In genomic region chr13:63792234-63792831, GRCm38 (mm10) we compare ENCODE assay signal across 23 mouse cellular contexts.
"Had no signal": no experiment of that assay in that cellular context is flagged by ENCODE, and none has a peak within 500 bp of the region (broad histone marks: within the 10 kb centered on the region; RNA-seq: fewer than 3 reads in every experiment).

No protein-coding gene starts in this region.

- H3K4me3 ChIP-seq: left cerebral cortex, adult 2 months; limb, embryonic 12.5 days; limb, embryonic 15.5 days; lung, embryonic 15.5 days; megakaryocyte, embryonic 14.5 days; midbrain, embryonic 10.5 days; neural tube, embryonic 12.5 days; neural tube, embryonic 15.5 days; stomach, embryonic 15.5 days had no signal

- H3K9me3 ChIP-seq: limb, embryonic 12.5 days; limb, embryonic 15.5 days; lung, embryonic 15.5 days; megakaryocyte, embryonic 14.5 days; midbrain, embryonic 10.5 days; neural tube, embryonic 12.5 days; neural tube, embryonic 15.5 days; stomach, embryonic 15.5 days had no signal

- H3K4me2 ChIP-seq: limb, embryonic 12.5 days; limb, embryonic 15.5 days; liver, embryonic 11.5 days; lung, embryonic 15.5 days; neural tube, embryonic 12.5 days; neural tube, embryonic 15.5 days; stomach, embryonic 15.5 days had no signal

- H3K4me1 ChIP-seq: limb, embryonic 12.5 days; lung, embryonic 15.5 days; megakaryocyte, embryonic 14.5 days; midbrain, embryonic 10.5 days; neural tube, embryonic 12.5 days; neural tube, embryonic 15.5 days; stomach, embryonic 15.5 days had no signal

- H3K27me3 ChIP-seq: limb, embryonic 12.5 days; limb, embryonic 15.5 days; lung, embryonic 15.5 days; neural tube, embryonic 12.5 days; neural tube, embryonic 15.5 days; stomach, embryonic 15.5 days had no signal

- H3K9ac ChIP-seq: limb, embryonic 12.5 days; limb, embryonic 15.5 days; liver, embryonic 14.5 days; liver, postnatal 0 days; lung, embryonic 15.5 days; neural tube, embryonic 12.5 days; neural tube, embryonic 15.5 days; stomach, embryonic 15.5 days had no signal

- H3K27ac ChIP-seq: kidney, postnatal 0 days; left cerebral cortex, adult 2 months; limb, embryonic 12.5 days; limb, embryonic 15.5 days; liver, embryonic 14.5 days; lung, embryonic 15.5 days; midbrain, embryonic 10.5 days; neural tube, embryonic 12.5 days; neural tube, embryonic 15.5 days; stomach, embryonic 15.5 days had no signal

- ATAC-seq: liver, postnatal 0 days had no signal

- DNase-seq: kidney, adult 2 months; kidney, postnatal 36 days; layer of hippocampus, postnatal 36 days; liver, postnatal 0 days; lung, postnatal 10 days; lung, postnatal 36 days; midbrain, embryonic 14.5 days; retina, postnatal 1 day; right cerebral cortex, postnatal 25 days; spleen, adult 18-20 months; thymus, postnatal 25 days had no signal

- H3K36me3 ChIP-seq: limb, embryonic 12.5 days; limb, embryonic 15.5 days; lung, embryonic 15.5 days; midbrain, embryonic 10.5 days; neural tube, embryonic 12.5 days; neural tube, embryonic 15.5 days; stomach, embryonic 15.5 days had no signal
